Mouse (Mus musculus) limb, embryonic 15.5 days (tissue): Measurements from ENCODE around the gene Gm20388. TPM values are rescaled to one million over a fixed set of nuclear protein-coding genes. Genes with fewer than 3 reads are reported as not detected.

ENCODE experiments used
- ATAC-seq: fragments of 200-750 bp; cut with Nextera tagmentation; 2 replicates; pipeline ENCODE4 v1.8.0; 2017; ENCODE audit warnings: low read depth, moderate TSS enrichment; ENCODE audit not compliant: insufficient number of reproducible peaks, low FRiP score, low TSS enrichment
- H3K27ac ChIP-seq: fragments of 300-500 bp; sonication (generic); 2 replicates; pipeline ENCODE4 v1.5.1; 2015; ENCODE audit warnings: moderate library complexity, mild to moderate bottlenecking, inconsistent platforms
- H3K27me3 ChIP-seq: fragments of 300-500 bp; sonication (generic); 2 replicates; pipeline ENCODE4 v1.6.1; 2015; ENCODE audit warnings: inconsistent platforms
- H3K36me3 ChIP-seq: fragments of 300-500 bp; sonication (generic); 2 replicates; pipeline ENCODE4 v1.6.1; 2015; ENCODE audit warnings: inconsistent platforms
- H3K4me1 ChIP-seq: fragments of 300-500 bp; sonication (generic); 2 replicates; pipeline ENCODE4 v1.6.1; 2015; ENCODE audit warnings: inconsistent platforms
- H3K4me2 ChIP-seq: fragments of 300-500 bp; sonication (generic); 2 replicates; pipeline ENCODE4 v1.6.1; 2015; ENCODE audit warnings: mild to moderate bottlenecking, inconsistent platforms
- H3K4me3 ChIP-seq: fragments of 300-500 bp; sonication (generic); 2 replicates; pipeline ENCODE4 v1.5.1; 2015; ENCODE audit warnings: mild to moderate bottlenecking, inconsistent platforms
- H3K9ac ChIP-seq: fragments of 300-500 bp; sonication (generic); 2 replicates; pipeline ENCODE4 v1.6.1; 2015; ENCODE audit warnings: inconsistent platforms
- H3K9me3 ChIP-seq: fragments of 300-500 bp; sonication (generic); 2 replicates; pipeline ENCODE4 v1.6.1; 2016; ENCODE audit warnings: inconsistent platforms
- WGBS: fragments of 180-500 bp; shearing (Covaris S2); methylation state at CpG from one replicate; pipeline ENCODE4 v1.1.7; 2015; 5-methylcytosine and 5-hydroxymethylcytosine counted together
- polyA plus RNA-seq: library from polyadenylated mRNA; unstranded; fragments of >200 nt; fragmentation: Nextera tagmentation; extraction: Ambion mirVana; gene quantifications from 2 replicates; pipeline ENCODE4 v1.2.1, GENCODE M21; 2015

Gm20388 gene
- polyA plus RNA-seq, 1 experiment from 2014 or later: 4.9 TPM

GRCm38 (mm10) chr8:122311115-122311514 lies 2400.5 kb downstream of the Gm20388 start:
- H3K36me3 ChIP-seq: peaks cover 7% of the 10 kb centered on the region; the same call in 1 of the 2 replicates
- H3K9me3 ChIP-seq: no peaks in the 10 kb centered on the region
- H3K4me3 ChIP-seq: no peak overlapping the region
- no peak for ATAC-seq
- no peak overlapping the region for H3K4me2 ChIP-seq
- no peak overlapping the region for H3K9ac ChIP-seq
- H3K4me1 ChIP-seq: peaks cover 3% of the 10 kb centered on the region; the same call in 1 of the 2 replicates
- H3K27ac ChIP-seq: no peak overlapping the region
- 93% methylated on average over 2 of the region's 2 CpGs for WGBS
- no peaks in the 10 kb centered on the region for H3K27me3 ChIP-seq

- Histone ChIP-seq H3K4me3 (no peak overlapping the region), H3K27ac (no peak overlapping the region), H3K9ac (no peak overlapping the region), H3K4me2 (no peak overlapping the region), H3K27me3 (no peaks in the 10 kb centered on the region), H3K4me1 (peaks cover 6% of the 10 kb centered on the region; the same call in 1 of the 2 replicates), H3K36me3 (peaks cover 7% of the 10 kb centered on the region; the same call in 1 of the 2 replicates), H3K9me3 (no peaks in the 10 kb centered on the region)
- WGBS: 71% methylated on average over 2 of the region's 2 CpGs
- no peak for ATAC-seq
Observed at GRCm38 (mm10) chr8:122312553-122312952, 2401.9 kb downstream of the Gm20388 start.

DNA sequence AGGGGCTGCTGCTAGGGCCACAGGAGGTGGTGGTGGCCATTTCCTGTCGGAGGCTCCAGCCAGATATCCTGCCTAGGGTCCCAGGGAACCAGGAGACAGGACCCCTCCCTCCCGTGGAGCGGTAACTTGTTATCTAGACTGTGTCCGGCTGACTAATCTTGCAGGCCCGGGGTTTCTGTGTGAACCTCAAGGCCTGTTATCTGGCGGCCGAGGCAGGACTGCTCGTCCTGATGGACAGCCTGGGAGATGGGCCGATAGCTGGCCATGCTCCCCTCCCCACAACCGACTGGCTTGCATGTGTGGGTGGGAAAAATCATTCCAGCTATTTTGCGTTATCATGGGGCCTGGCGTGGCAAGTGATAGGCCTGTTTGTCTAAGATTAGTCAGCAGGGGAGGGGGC lies 2402.7 kb downstream of the Gm20388 start:
- WGBS: 59% methylated on average over 12 of the region's 12 CpGs
- Histone ChIP-seq H3K9ac (no peak overlapping the region), H3K27me3 (no peaks in the 10 kb centered on the region), H3K4me1 (peaks cover 6% of the 10 kb centered on the region; the same call in 1 of the 2 replicates), H3K4me3 (no peak overlapping the region), H3K27ac (no peak overlapping the region), H3K9me3 (no peaks in the 10 kb centered on the region), H3K4me2 (no peak overlapping the region), H3K36me3 (peaks cover 7% of the 10 kb centered on the region; the same call in 1 of the 2 replicates)
- no peak for ATAC-seq

DNA sequence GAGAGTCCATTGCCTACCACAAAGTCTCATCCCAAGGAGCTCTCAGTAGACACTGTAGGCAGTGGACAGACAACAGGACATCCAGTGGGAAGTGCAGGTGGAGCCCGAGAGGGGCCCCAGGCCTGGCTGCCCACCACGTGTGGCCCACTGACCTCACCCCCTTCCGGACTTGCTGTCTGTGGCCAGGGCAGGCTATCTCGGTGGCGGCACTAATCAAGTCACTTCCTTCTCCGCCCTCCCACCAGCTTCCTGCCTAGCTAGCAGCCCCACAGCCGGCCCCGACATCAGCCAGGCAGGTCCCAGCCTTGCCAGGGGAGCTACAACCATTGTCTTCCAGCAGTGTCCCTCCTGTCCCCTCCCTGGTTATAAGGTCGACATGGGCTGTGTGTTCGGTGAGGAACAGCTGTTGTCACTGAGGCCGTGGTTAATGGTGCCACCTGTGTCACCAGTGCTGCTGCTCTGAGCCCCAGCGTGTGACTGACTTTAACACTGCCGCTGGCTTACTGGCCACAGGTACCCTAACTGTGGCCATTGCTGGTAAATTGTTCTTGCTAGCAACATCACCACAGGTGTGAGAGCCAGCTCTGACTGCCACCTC lies 2404.4 kb downstream of the Gm20388 start:
- Histone ChIP-seq H3K9me3 (no peaks in the 10 kb centered on the region), H3K4me1 (0 out of 2 replicates have a peak, but pooled peaks cover 6% of the 10 kb centered on the region), H3K9ac (no peak overlapping the region), H3K4me3 (no peak overlapping the region), H3K27ac (no peak overlapping the region), H3K27me3 (no peaks in the 10 kb centered on the region), H3K4me2 (no peak overlapping the region), H3K36me3 (no peaks in the 10 kb centered on the region)
- 53% methylated on average over 13 of the region's 13 CpGs for WGBS
- ATAC-seq: no peak

DNA sequence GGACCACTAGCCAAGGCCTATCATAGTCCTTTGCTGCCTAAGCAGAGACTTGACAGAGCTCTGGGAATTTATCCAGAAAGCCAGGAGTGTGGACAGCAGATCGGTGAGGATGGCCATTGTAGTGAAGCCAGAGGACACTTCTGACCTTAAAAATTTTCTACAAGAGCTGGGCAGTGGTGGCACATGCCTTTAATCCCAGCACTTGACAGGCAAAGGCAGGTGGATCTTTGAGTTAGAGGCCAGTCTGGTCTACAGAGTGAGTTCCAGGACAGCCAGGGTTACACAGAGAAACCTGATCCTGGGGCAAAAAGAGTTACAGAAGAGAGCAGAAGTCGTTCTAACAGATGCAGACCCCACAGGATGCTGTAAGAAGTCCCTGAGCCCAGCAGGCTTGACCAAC lies 2405.8 kb downstream of the Gm20388 start:
- no peak overlapping the region for H3K4me3 ChIP-seq
- H3K36me3 ChIP-seq: no peaks in the 10 kb centered on the region
- H3K9ac ChIP-seq: no peak overlapping the region
- no peak overlapping the region for H3K27ac ChIP-seq
- ATAC-seq: no peak
- 0 out of 2 replicates have a peak, but pooled peaks cover 6% of the 10 kb centered on the region for H3K4me1 ChIP-seq
- H3K27me3 ChIP-seq: no peaks in the 10 kb centered on the region
- 50% methylated on average over 2 of the region's 2 CpGs for WGBS
- H3K9me3 ChIP-seq: no peaks in the 10 kb centered on the region
- H3K4me2 ChIP-seq: no peak overlapping the region

GRCm38 (mm10) chr8:122317918-122318475 lies 2407.4 kb downstream of the Gm20388 start:
- no peak overlapping the region for H3K4me2 ChIP-seq
- no peak for ATAC-seq
- 64% methylated on average over 8 of the region's 8 CpGs for WGBS
- H3K27ac ChIP-seq: no peak overlapping the region
- no peaks in the 10 kb centered on the region for H3K36me3 ChIP-seq
- no peak overlapping the region for H3K4me3 ChIP-seq
- H3K9me3 ChIP-seq: no peaks in the 10 kb centered on the region
- H3K4me1 ChIP-seq: 0 out of 2 replicates have a peak, but pooled peaks cover 6% of the 10 kb centered on the region
- H3K9ac ChIP-seq: no peak overlapping the region
- no peaks in the 10 kb centered on the region for H3K27me3 ChIP-seq

- no peak for ATAC-seq
- WGBS: 82% methylated on average over 11 of the region's 11 CpGs
Observed at GRCm38 (mm10) chr8:122319045-122319707, 2408.5 kb downstream of the Gm20388 start.

DNA sequence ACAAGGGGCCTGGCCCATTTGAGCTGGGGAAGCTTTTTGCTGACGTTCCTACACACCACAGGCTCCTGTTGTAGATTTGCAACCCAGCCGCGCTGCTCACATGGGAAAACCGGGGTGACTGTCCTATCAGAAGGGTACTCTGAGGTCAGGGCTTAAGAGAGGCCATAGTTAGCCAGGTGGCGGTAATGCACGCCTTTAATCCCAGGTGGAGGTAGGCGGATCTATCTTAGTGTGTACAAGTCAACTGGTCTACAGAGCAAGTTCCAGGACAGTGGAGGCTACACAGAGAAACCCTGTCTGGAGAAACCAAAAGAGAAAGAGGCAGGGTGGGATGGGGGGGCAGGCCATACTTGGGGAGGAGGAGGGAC lies 2409.1 kb downstream of the Gm20388 start:
- ATAC-seq: no peak
- Histone ChIP-seq H3K4me2 (no peak overlapping the region), H3K4me3 (no peak overlapping the region), H3K4me1 (peaks cover 12% of the 10 kb centered on the region; the same call in 1 of the 2 replicates), H3K27ac (no peak overlapping the region), H3K9me3 (no peaks in the 10 kb centered on the region), H3K36me3 (no peaks in the 10 kb centered on the region), H3K9ac (no peak overlapping the region), H3K27me3 (no peaks in the 10 kb centered on the region)
- 72% methylated on average over 7 of the region's 7 CpGs for WGBS

More at GRCm38 (mm10) chr8:122319045-122319707, 2408.5 kb downstream of the Gm20388 start:
- H3K9me3 ChIP-seq: no peaks in the 10 kb centered on the region
- peaks cover 7% of the 10 kb centered on the region; the same call in 1 of the 2 replicates for H3K4me1 ChIP-seq
- H3K27ac ChIP-seq: no peak overlapping the region
- no peaks in the 10 kb centered on the region for H3K27me3 ChIP-seq
- no peaks in the 10 kb centered on the region for H3K36me3 ChIP-seq
- H3K9ac ChIP-seq: no peak overlapping the region
- no peak overlapping the region for H3K4me3 ChIP-seq
- no peak overlapping the region for H3K4me2 ChIP-seq

DNA sequence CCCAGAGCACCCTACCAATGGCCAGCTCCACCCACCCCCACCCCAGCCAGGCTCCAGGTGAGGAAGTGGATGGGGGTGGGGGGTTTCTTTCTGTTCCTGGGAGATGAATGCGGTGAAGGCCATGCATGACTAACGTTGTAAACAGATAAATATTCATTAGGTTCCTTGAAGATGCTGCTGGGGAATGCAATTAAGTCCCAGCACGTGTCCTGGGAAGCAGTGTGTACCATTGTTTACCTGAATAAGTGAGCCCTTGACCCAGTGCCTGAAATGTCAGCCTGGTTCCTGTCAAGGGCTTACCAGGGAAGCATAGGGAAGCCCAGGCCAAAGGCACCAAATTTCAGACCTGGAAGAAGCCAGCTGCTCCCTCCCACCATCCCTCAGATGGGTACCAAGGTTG lies 2409.9 kb downstream of the Gm20388 start:
- no peak for ATAC-seq
- Histone ChIP-seq H3K4me2 (no peak overlapping the region), H3K4me3 (no peak overlapping the region), H3K9ac (no peak overlapping the region), H3K9me3 (no peaks in the 10 kb centered on the region), H3K36me3 (no peaks in the 10 kb centered on the region), H3K27ac (no peak overlapping the region), H3K27me3 (no peaks in the 10 kb centered on the region), H3K4me1 (peaks cover 12% of the 10 kb centered on the region; the same call in 1 of the 2 replicates)
- 30% methylated on average over 3 of the region's 3 CpGs for WGBS

DNA sequence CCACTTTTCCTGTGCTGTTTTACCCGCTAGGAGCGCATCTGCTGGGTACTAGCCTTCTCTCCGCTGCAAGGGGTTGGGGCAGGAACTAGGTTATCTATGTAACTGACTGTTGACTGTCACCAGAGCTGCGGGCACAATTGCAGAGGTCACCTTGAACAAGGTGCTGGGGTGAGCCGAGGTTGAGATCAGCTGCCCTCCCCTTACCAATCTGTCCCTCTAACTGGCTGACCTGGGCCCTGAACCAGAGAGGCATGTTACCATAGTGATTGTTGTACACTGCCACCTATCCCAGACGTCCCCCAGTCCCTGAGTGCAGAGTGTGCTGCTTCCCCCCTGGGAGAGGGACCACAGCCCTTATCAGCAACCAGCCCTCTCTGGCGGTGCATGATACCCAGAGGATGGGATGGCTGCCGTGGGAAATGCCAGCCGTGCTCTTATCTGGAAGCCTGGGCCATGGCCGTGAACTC lies 2410.8 kb downstream of the Gm20388 start:
- 72% methylated on average over 10 of the region's 10 CpGs for WGBS
- Histone ChIP-seq H3K9ac (no peak overlapping the region), H3K9me3 (no peaks in the 10 kb centered on the region), H3K4me2 (no peak overlapping the region), H3K36me3 (no peaks in the 10 kb centered on the region), H3K27me3 (no peaks in the 10 kb centered on the region), H3K4me1 (peaks cover 15% of the 10 kb centered on the region; the same call in 1 of the 2 replicates), H3K27ac (no peak overlapping the region), H3K4me3 (no peak overlapping the region)
- no peak for ATAC-seq

- Histone ChIP-seq H3K27ac (no peak overlapping the region), H3K36me3 (no peaks in the 10 kb centered on the region), H3K4me1 (peaks cover 14% of the 10 kb centered on the region), H3K9me3 (no peaks in the 10 kb centered on the region), H3K4me3 (no peak overlapping the region), H3K27me3 (no peaks in the 10 kb centered on the region), H3K9ac (no peak overlapping the region), H3K4me2 (no peak overlapping the region)
- ATAC-seq: no peak
- WGBS: 87% methylated on average over 7 of the region's 7 CpGs
Observed at GRCm38 (mm10) chr8:122322126-122322525, 2411.5 kb downstream of the Gm20388 start.

DNA sequence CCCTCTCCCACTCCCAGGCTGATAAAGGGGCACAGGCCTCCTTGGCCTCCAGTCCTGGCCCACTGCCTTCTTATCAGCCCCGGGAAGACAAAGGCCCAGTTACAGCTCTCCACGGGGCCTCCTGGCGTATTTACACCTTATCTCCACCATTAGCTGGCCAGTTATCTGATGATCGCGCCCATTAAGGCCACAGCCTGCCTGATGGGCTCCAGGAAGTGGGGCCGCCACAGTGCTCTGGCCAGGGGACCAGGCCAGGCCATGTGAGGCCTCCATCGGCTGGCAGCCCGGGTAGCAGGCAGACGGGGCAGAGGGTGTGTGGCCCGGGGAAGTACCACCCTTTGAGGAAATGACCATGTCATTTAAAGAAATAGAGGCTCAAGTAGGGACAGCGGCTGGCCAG lies 2412.2 kb downstream of the Gm20388 start:
- ATAC-seq: no peak
- Histone ChIP-seq H3K36me3 (no peaks in the 10 kb centered on the region), H3K4me3 (no peak overlapping the region), H3K27me3 (no peaks in the 10 kb centered on the region), H3K4me2 (no peak overlapping the region), H3K4me1 (peaks cover 14% of the 10 kb centered on the region), H3K9me3 (no peaks in the 10 kb centered on the region), H3K9ac (no peak overlapping the region), H3K27ac (no peak overlapping the region)
- WGBS: 37% methylated on average over 11 of the region's 11 CpGs
